Mouse (Mus musculus): ENCODE measurements around the gene Camk2b.
A peak's percentile ranks its signal among the peaks of the same experiment; 100 is the strongest.
"Not testable (repeated sequence)": the region's sequence is repeated elsewhere in the genome, so short reads cannot be mapped to it uniquely, and the experiment has no call there.

Camk2b gene

GRCm38 (mm10) chr11:5945096-5945495 lies 121.1 kb downstream of the Camk2b start:
- no peak for DNase-seq (ENCODE audit: low spot score)

- no peak for DNase-seq (ENCODE audit: low spot score)
These were observed 123.2 kb downstream of the Camk2b start for GRCm38 (mm10) chr11:5942966-5943365.

GRCm38 (mm10) chr11:5934531-5934930 lies 131.6 kb downstream of the Camk2b start:
- not testable (repeated sequence) for DNase-seq (ENCODE audit: low spot score)

GRCm38 (mm10) chr11:5931947-5932346 lies 134.2 kb downstream of the Camk2b start:
- peak; percentile 63 for DNase-seq (ENCODE audit: low spot score)

GRCm38 (mm10) chr11:5930578-5930977 lies 135.6 kb downstream of the Camk2b start:
- no peak for DNase-seq (ENCODE audit: low spot score)

GRCm38 (mm10) chr11:5926696-5927220 lies 139.4 kb downstream of the Camk2b start:
- no peak for DNase-seq (ENCODE audit: low spot score)

- DNase-seq (ENCODE audit: low spot score): no peak
These were observed 141.5 kb downstream of the Camk2b start for GRCm38 (mm10) chr11:5924699-5925098.

- no peak for DNase-seq (ENCODE audit: low spot score)
These were observed 145.7 kb downstream of the Camk2b start for GRCm38 (mm10) chr11:5920323-5920960.
